Mouse (Mus musculus): ENCODE results near the gene Smap2. TPM values are rescaled to one million over a fixed set of nuclear protein-coding genes. Genes with fewer than 3 reads are reported as not detected.

The Smap2 gene
- polyA plus RNA-seq, 1 experiment = 88.9 TPM

- H3K27ac ChIP-seq (ENCODE audit: control insufficient read depth, insufficient read depth, low read length) = no peak overlapping the region
- WGBS = 18% methylated on average over 6 of the region's 6 CpGs
- DNase-seq = no peak
- no peak overlapping the region for H3K4me3 ChIP-seq (ENCODE audit: control insufficient read depth, insufficient read depth, low read length)
- H3K4me1 ChIP-seq (replicated peaks; ENCODE audit: control insufficient read depth, insufficient read depth, low read length) = peaks cover 15% of the 10 kb centered on the region
- TF ChIP-seq CTCF (IDR thresholded peaks at IDR 0.05; ENCODE audit: borderline replicate concordance, control insufficient read depth, extremely low read depth, insufficient read depth, low read length, poor library complexity) (no peak), POLR2A (IDR thresholded peaks at IDR 0.05; ENCODE audit: control insufficient read depth, extremely low read depth, insufficient read depth, low read length, poor library complexity) (no peak)
- H3K27me3 ChIP-seq (ENCODE audit: control insufficient read depth, insufficient read depth, low read length) = no peaks in the 10 kb centered on the region
- no peaks in the 10 kb centered on the region for H3K36me3 ChIP-seq (ENCODE audit: control insufficient read depth, insufficient read depth, low read length)
These were observed 64.9 kb downstream of the Smap2 start for GRCm38 (mm10) chr4:120952163-120952562.

- TF ChIP-seq POLR2A (IDR thresholded peaks at IDR 0.05; ENCODE audit: control insufficient read depth, extremely low read depth, insufficient read depth, low read length, poor library complexity) (peak; percentile 100), CTCF (IDR thresholded peaks at IDR 0.05; ENCODE audit: borderline replicate concordance, control insufficient read depth, extremely low read depth, insufficient read depth, low read length, poor library complexity) (peak; percentile 26; the same call in 1 of the 2 replicates)
- H3K27me3 ChIP-seq (ENCODE audit: control insufficient read depth, insufficient read depth, low read length) = no peaks in the 10 kb centered on the region
- peak; percentile 90 for DNase-seq
- peaks cover 15% of the 10 kb centered on the region for H3K4me1 ChIP-seq (replicated peaks; ENCODE audit: control insufficient read depth, insufficient read depth, low read length)
- WGBS = under 1% methylated on average over 60 of the region's 60 CpGs
- peak within 1 kb of the TSS; percentile 58 for H3K4me3 ChIP-seq (ENCODE audit: control insufficient read depth, insufficient read depth, low read length)
- peak within 1 kb of the TSS; percentile 41; the same call in 1 of the 2 replicates for H3K27ac ChIP-seq (ENCODE audit: control insufficient read depth, insufficient read depth, low read length)
- no peaks in the 10 kb centered on the region for H3K36me3 ChIP-seq (ENCODE audit: control insufficient read depth, insufficient read depth, low read length)
These were observed 65.5 kb downstream of the Smap2 start, which contains the start of gene Zfp69 for GRCm38 (mm10) chr4:120951428-120951973. Gene Zfp69, minus strand, starts transcription at chr4:120951699.

- DNase-seq = no peak
- no peaks in the 10 kb centered on the region for H3K27me3 ChIP-seq (ENCODE audit: control insufficient read depth, insufficient read depth, low read length)
- peak overlapping the region; percentile 58 for H3K4me3 ChIP-seq (ENCODE audit: control insufficient read depth, insufficient read depth, low read length)
- no peak for TF ChIP-seq POLR2A (IDR thresholded peaks at IDR 0.05; ENCODE audit: control insufficient read depth, extremely low read depth, insufficient read depth, low read length, poor library complexity)
- TF ChIP-seq CTCF (IDR thresholded peaks at IDR 0.05; ENCODE audit: borderline replicate concordance, control insufficient read depth, extremely low read depth, insufficient read depth, low read length, poor library complexity) = no peak
- H3K27ac ChIP-seq (ENCODE audit: control insufficient read depth, insufficient read depth, low read length) = no peak overlapping the region
- peaks cover 15% of the 10 kb centered on the region for H3K4me1 ChIP-seq (replicated peaks; ENCODE audit: control insufficient read depth, insufficient read depth, low read length)
- H3K36me3 ChIP-seq (ENCODE audit: control insufficient read depth, insufficient read depth, low read length) = no peaks in the 10 kb centered on the region
- WGBS = 6% methylated on average over 20 of the region's 20 CpGs
These were observed 66.2 kb downstream of the Smap2 start for GRCm38 (mm10) chr4:120950763-120951427.

GRCm38 (mm10) chr4:120948938-120949337, 68.1 kb downstream of the Smap2 start:
- DNase-seq = peak; percentile 29
- no peak for TF ChIP-seq CTCF (IDR thresholded peaks at IDR 0.05; ENCODE audit: borderline replicate concordance, control insufficient read depth, extremely low read depth, insufficient read depth, low read length, poor library complexity)
- TF ChIP-seq POLR2A (IDR thresholded peaks at IDR 0.05; ENCODE audit: control insufficient read depth, extremely low read depth, insufficient read depth, low read length, poor library complexity) = no peak
- Histone ChIP-seq H3K27ac (ENCODE audit: control insufficient read depth, insufficient read depth, low read length) (no peak overlapping the region), H3K4me1 (replicated peaks; ENCODE audit: control insufficient read depth, insufficient read depth, low read length) (peaks cover 15% of the 10 kb centered on the region), H3K27me3 (ENCODE audit: control insufficient read depth, insufficient read depth, low read length) (no peaks in the 10 kb centered on the region), H3K36me3 (ENCODE audit: control insufficient read depth, insufficient read depth, low read length) (no peaks in the 10 kb centered on the region), H3K4me3 (ENCODE audit: control insufficient read depth, insufficient read depth, low read length) (no peak overlapping the region)
- WGBS = 52% methylated on average over 3 of the region's 3 CpGs

- H3K36me3 ChIP-seq (ENCODE audit: control insufficient read depth, insufficient read depth, low read length) = no peaks in the 10 kb centered on the region
- H3K4me1 ChIP-seq (replicated peaks; ENCODE audit: control insufficient read depth, insufficient read depth, low read length) = no peaks in the 10 kb centered on the region
- H3K27ac ChIP-seq (ENCODE audit: control insufficient read depth, insufficient read depth, low read length) = no peak overlapping the region
- WGBS = 96% methylated on average over 3 of the region's 3 CpGs
- DNase-seq = no peak
- no peaks in the 10 kb centered on the region for H3K27me3 ChIP-seq (ENCODE audit: control insufficient read depth, insufficient read depth, low read length)
- H3K4me3 ChIP-seq (ENCODE audit: control insufficient read depth, insufficient read depth, low read length) = no peak overlapping the region
- TF ChIP-seq CTCF (IDR thresholded peaks at IDR 0.05; ENCODE audit: borderline replicate concordance, control insufficient read depth, extremely low read depth, insufficient read depth, low read length, poor library complexity) (no peak), POLR2A (IDR thresholded peaks at IDR 0.05; ENCODE audit: control insufficient read depth, extremely low read depth, insufficient read depth, low read length, poor library complexity) (no peak)
These were observed 82.0 kb downstream of the Smap2 start for GRCm38 (mm10) chr4:120935006-120935405.

- 97% methylated on average over 18 of the region's 18 CpGs for WGBS
- no peaks in the 10 kb centered on the region for H3K27me3 ChIP-seq (ENCODE audit: control insufficient read depth, insufficient read depth, low read length)
- H3K4me3 ChIP-seq (ENCODE audit: control insufficient read depth, insufficient read depth, low read length) = no peak overlapping the region
- H3K36me3 ChIP-seq (ENCODE audit: control insufficient read depth, insufficient read depth, low read length) = no peaks in the 10 kb centered on the region
- DNase-seq = no peak
- no peak overlapping the region for H3K27ac ChIP-seq (ENCODE audit: control insufficient read depth, insufficient read depth, low read length)
- TF ChIP-seq POLR2A (IDR thresholded peaks at IDR 0.05; ENCODE audit: control insufficient read depth, extremely low read depth, insufficient read depth, low read length, poor library complexity) (no peak), CTCF (IDR thresholded peaks at IDR 0.05; ENCODE audit: borderline replicate concordance, control insufficient read depth, extremely low read depth, insufficient read depth, low read length, poor library complexity) (no peak)
- H3K4me1 ChIP-seq (replicated peaks; ENCODE audit: control insufficient read depth, insufficient read depth, low read length) = no peaks in the 10 kb centered on the region
These were observed 86.3 kb downstream of the Smap2 start for GRCm38 (mm10) chr4:120930736-120931135.
